Mouse (Mus musculus): ENCODE measurements around the gene Olfr1222. TPM values are rescaled to one million over a fixed set of nuclear protein-coding genes. Genes with fewer than 3 reads are reported as not detected.

Gene Olfr1222
- not detected in 2 replicates for polyA plus RNA-seq (2015; fragmentation: Nextera tagmentation; extraction: Ambion mirVana)

DNA sequence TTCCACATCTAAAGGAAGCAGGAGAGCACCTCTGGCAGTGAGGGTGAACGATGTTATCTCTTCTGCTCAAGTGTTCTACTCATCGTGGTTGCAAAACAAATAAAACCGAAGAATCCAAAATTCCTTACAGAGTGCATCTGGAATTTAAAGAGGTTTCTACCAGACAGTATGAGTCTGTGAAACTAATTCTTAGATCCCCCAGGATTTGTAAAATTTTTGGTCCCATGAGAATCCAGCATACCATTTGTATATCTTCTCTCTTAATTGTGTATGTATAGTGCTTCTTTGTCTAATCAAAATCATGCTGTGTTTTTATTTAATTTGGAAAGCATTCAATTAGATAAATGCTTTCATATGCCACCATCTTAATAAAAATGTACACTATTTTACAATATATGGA is at the start of gene Olfr1222:
Olfr1222 (minus strand) TSS at position 101 of the 400 bp plus-strand sequence.

DNA sequence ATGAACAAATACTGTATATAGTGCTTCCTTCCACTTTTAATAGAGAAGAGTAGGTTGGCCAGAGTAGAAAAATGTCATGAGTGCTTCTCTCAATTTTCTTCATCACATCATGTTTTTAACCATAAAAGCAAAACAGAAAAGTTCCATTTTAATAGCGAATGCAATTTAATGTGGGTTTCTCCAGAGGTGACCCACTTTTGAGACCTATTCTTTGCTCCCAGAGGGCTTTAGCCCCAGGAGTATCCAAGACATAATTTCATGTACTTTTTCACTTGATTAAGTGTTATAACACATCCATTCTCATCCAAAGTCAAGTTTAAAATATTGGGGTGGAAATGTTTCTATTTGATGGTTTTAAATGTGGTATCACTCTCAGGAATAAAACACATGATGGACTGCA is 41.7 kb upstream of the Olfr1222 start, which contains the start of gene Olfr1225:
Olfr1225 (minus strand) TSS at position 101 of the 400 bp plus-strand sequence.

DNA sequence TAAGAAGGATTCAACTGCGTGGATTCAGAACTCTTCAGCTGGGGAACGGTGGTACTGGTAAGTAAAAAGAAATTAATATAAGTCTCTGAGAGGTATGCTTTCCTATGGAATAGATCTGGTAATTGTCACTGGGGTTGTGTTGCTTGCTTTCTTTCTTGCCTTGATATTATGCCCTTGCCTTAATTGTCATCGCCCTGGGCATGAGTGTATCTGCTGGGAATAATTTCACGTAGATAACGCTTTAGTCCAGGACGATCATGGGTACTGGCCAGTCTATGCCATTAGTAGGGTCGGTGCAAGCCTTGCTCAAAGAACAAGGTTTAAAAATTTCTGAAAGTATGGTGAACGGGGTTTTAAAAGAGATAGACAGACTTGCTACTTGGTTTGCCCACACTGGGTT is 31.1 kb upstream of the Olfr1222 start, which contains the start of gene Olfr1224-ps1:
Olfr1224-ps1 (minus strand) TSS at position 101 of the 400 bp plus-strand sequence.

DNA sequence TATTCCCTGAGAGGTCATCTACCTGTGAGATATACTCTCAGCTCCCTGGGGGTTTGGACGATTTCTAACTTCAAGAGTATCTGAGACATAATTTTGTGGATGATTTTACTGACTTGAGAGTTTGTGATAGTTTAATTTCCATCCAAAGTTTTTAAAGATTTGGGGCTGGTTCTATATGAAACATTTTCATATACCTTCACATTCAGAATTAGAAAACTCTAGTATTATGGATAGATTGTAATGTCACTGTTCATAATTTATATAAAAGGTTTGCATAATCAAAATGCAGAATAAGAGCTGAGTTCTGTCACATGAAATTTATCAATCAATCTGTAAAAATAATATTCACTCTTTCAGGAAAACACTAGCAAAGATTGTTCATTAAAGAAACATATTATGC is 18.6 kb upstream of the Olfr1222 start, which contains the start of gene Olfr1223:
Olfr1223 (minus strand) TSS at position 101 of the 400 bp plus-strand sequence.

DNA sequence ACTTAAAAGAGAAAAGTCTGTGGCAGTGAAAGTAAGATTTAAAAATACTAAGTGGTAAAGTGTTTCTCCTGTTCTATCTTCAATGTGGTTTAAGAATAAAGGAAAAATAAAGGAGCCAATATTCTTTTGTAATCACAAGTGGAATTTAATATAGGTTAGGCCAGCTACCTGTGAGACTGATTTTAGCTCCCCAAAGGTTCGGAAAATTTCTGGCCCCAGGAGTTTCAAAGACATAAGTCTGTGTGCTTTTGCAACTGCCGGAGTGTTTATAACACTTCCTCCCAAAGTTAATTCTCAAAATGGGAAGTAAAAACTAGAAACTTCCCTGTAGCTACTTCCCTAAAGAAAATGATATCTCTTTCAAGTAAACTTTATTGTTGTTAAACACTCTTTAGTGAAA is 15.7 kb downstream of the Olfr1222 start, which contains the start of gene Olfr1221:
Olfr1221 (minus strand) TSS at position 101 of the 400 bp plus-strand sequence.

DNA sequence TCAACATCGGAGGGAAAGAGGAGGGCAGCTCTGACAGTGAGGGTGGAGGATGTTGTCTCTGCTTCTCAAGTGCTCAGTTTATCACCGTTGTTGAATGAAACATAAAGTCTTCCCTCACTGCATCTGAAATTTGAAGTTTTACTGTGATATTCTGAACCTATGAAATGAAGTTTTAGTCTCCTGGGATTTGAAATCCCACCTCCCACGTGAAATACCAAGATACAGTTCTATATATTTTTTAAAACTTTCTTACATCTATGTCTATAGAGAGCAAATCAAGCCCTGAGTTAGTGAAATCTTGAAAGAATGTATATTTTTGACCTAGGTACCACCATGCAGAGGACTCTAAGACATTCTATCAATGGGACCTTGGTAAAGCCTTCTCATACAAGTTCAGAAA is 26.1 kb downstream of the Olfr1222 start, which contains the start of gene Olfr1220:
Olfr1220 (minus strand) TSS at position 101 of the 400 bp plus-strand sequence.

DNA sequence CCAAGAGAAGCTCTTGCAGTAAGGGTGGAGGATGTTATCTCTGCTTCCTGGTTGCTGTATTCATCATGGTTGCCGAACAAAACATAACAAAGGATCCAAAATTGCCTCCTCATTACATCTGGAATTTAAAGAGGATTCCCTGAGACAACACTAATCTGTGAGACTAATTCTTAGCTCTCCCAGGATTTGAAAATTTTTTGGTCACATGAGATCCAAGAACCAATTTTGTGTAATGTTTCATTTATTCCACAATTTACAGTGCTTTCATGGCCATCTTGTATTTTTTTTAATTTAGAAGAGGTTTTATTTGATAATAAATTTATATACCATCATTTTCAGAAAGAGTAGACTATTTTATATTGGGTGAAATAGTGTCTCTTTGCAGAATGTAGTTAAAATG is 49.4 kb downstream of the Olfr1222 start, which contains the start of gene Olfr1219:
Olfr1219 (minus strand) TSS at position 101 of the 400 bp plus-strand sequence.

Other genes with a start within 250 kb of the Olfr1222 start
- gene Olfr1208, start 230.7 kb downstream of the Olfr1222 start, polyA plus RNA-seq (2015; fragmentation: Nextera tagmentation; extraction: Ambion mirVana) = not detected in 2 replicates
- gene Olfr1209, start 217.9 kb downstream of the Olfr1222 start, polyA plus RNA-seq (2015; fragmentation: Nextera tagmentation; extraction: Ambion mirVana) = not detected in 2 replicates
- not detected in 2 replicates for gene Olfr1211, start 194.9 kb downstream of the Olfr1222 start, polyA plus RNA-seq (2015; fragmentation: Nextera tagmentation; extraction: Ambion mirVana)
- gene Olfr1212, start 179.1 kb downstream of the Olfr1222 start, polyA plus RNA-seq (2015; fragmentation: Nextera tagmentation; extraction: Ambion mirVana) = not detected in 2 replicates
- not detected in 2 replicates for gene Gm13762, start 152.8 kb downstream of the Olfr1222 start, polyA plus RNA-seq (2015; fragmentation: Nextera tagmentation; extraction: Ambion mirVana)
- not detected in 2 replicates for gene Olfr1214, start 140.4 kb downstream of the Olfr1222 start, polyA plus RNA-seq (2015; fragmentation: Nextera tagmentation; extraction: Ambion mirVana)
- not detected in 2 replicates for gene Olfr1215, start 126.1 kb downstream of the Olfr1222 start, polyA plus RNA-seq (2015; fragmentation: Nextera tagmentation; extraction: Ambion mirVana)
- not detected in 2 replicates for gene Olfr1216, start 114.7 kb downstream of the Olfr1222 start, polyA plus RNA-seq (2015; fragmentation: Nextera tagmentation; extraction: Ambion mirVana)
- not detected in 2 replicates for gene Olfr1217, start 101.0 kb downstream of the Olfr1222 start, polyA plus RNA-seq (2015; fragmentation: Nextera tagmentation; extraction: Ambion mirVana)
- gene Olfr1218, start 71.9 kb downstream of the Olfr1222 start, polyA plus RNA-seq (2015; fragmentation: Nextera tagmentation; extraction: Ambion mirVana) = not detected in 2 replicates
- gene Olfr1219, start 49.5 kb downstream of the Olfr1222 start, polyA plus RNA-seq (2015; fragmentation: Nextera tagmentation; extraction: Ambion mirVana) = not detected in 2 replicates
- gene Olfr1220, start 26.2 kb downstream of the Olfr1222 start, polyA plus RNA-seq (2015; fragmentation: Nextera tagmentation; extraction: Ambion mirVana) = not detected in 2 replicates
- gene Olfr1221, start 15.8 kb downstream of the Olfr1222 start, polyA plus RNA-seq (2015; fragmentation: Nextera tagmentation; extraction: Ambion mirVana) = not detected in 2 replicates
- not detected in 2 replicates for gene Olfr1223, start 18.5 kb upstream of the Olfr1222 start, polyA plus RNA-seq (2015; fragmentation: Nextera tagmentation; extraction: Ambion mirVana)
- not detected in 2 replicates for gene Olfr1224-ps1, start 31.0 kb upstream of the Olfr1222 start, polyA plus RNA-seq (2015; fragmentation: Nextera tagmentation; extraction: Ambion mirVana)
- gene Olfr1225, start 41.6 kb upstream of the Olfr1222 start, polyA plus RNA-seq (2015; fragmentation: Nextera tagmentation; extraction: Ambion mirVana) = not detected in 2 replicates
- not detected in 2 replicates for gene Olfr1226, start 67.0 kb upstream of the Olfr1222 start, polyA plus RNA-seq (2015; fragmentation: Nextera tagmentation; extraction: Ambion mirVana)
- not detected in 2 replicates for gene Olfr1228, start 121.0 kb upstream of the Olfr1222 start, polyA plus RNA-seq (2015; fragmentation: Nextera tagmentation; extraction: Ambion mirVana)
- not detected in 2 replicates for gene Olfr1229, start 155.0 kb upstream of the Olfr1222 start, polyA plus RNA-seq (2015; fragmentation: Nextera tagmentation; extraction: Ambion mirVana)
- gene Olfr1230, start 164.2 kb upstream of the Olfr1222 start, polyA plus RNA-seq (2015; fragmentation: Nextera tagmentation; extraction: Ambion mirVana) = not detected in 2 replicates
- not detected in 2 replicates for gene Olfr1231, start 174.0 kb upstream of the Olfr1222 start, polyA plus RNA-seq (2015; fragmentation: Nextera tagmentation; extraction: Ambion mirVana)
- not detected in 2 replicates for gene Olfr1232, start 196.6 kb upstream of the Olfr1222 start, polyA plus RNA-seq (2015; fragmentation: Nextera tagmentation; extraction: Ambion mirVana)
- gene Olfr1233, start 209.3 kb upstream of the Olfr1222 start, polyA plus RNA-seq (2015; fragmentation: Nextera tagmentation; extraction: Ambion mirVana) = not detected in 2 replicates
- not detected in 2 replicates for gene Olfr1234, start 231.8 kb upstream of the Olfr1222 start, polyA plus RNA-seq (2015; fragmentation: Nextera tagmentation; extraction: Ambion mirVana)

Data from spleen, postnatal 0 days (tissue).